ENCODE assay signal across 15 mouse cellular contexts in genomic region chr2:42542507-42543163, GRCm38 (mm10).
A peak's percentile ranks its signal among the peaks of the same experiment; 100 is the strongest.
DNase-seq lines count a peak whose midpoint lies in the region; ATAC-seq and TF ChIP-seq lines count a peak whose summit lies in the region.
"Had no signal": no experiment of that assay in that cellular context is flagged by ENCODE, and none has a peak within 500 bp of the region (broad histone marks: within the 10 kb centered on the region; RNA-seq: fewer than 3 reads in every experiment).

No protein-coding gene starts in this region.

- H3K27ac ChIP-seq in hindbrain, embryonic 10.5 days = no peak overlapping the region
- no peak overlapping the region for H3K27ac ChIP-seq in hindbrain, embryonic 12.5 days
- no peak overlapping the region for H3K27ac ChIP-seq in hindbrain, embryonic 13.5 days
- H3K27ac ChIP-seq in midbrain, postnatal 0 days (ENCODE audit: low read depth, low read length) = no peak overlapping the region
- H3K27ac ChIP-seq: left cerebral cortex, adult 2 months; limb, embryonic 12.5 days had no signal

- no peak for ATAC-seq in hindbrain, embryonic 12.5 days (ENCODE audit: low FRiP score)
- 0 out of 2 replicates have a peak, but pooled peaks have one; percentile 54 for ATAC-seq in hindbrain, embryonic 13.5 days (ENCODE audit: low FRiP score)
- no peak for ATAC-seq in midbrain, postnatal 0 days (ENCODE audit: low FRiP score)
- ATAC-seq: liver, postnatal 0 days had no signal

- no peak overlapping the region for H3K9ac ChIP-seq in hindbrain, embryonic 12.5 days
- H3K9ac ChIP-seq in hindbrain, embryonic 13.5 days = no peak overlapping the region
- no peak overlapping the region for H3K9ac ChIP-seq in midbrain, postnatal 0 days (replicated peaks; ENCODE audit: low read length, poor library complexity, severe bottlenecking)
- H3K9ac ChIP-seq: limb, embryonic 12.5 days; liver, postnatal 0 days had no signal

- 54% methylated on average over 10 of the region's 10 CpGs for WGBS in hindbrain, embryonic 10.5 days
- WGBS in hindbrain, embryonic 12.5 days = 47% methylated on average over 10 of the region's 10 CpGs
- 43% methylated on average over 10 of the region's 10 CpGs for WGBS in hindbrain, embryonic 13.5 days
- 25% methylated on average over 10 of the region's 10 CpGs for WGBS in midbrain, postnatal 0 days

- no peaks in the 10 kb centered on the region for H3K9me3 ChIP-seq in hindbrain, embryonic 10.5 days
- H3K9me3 ChIP-seq in hindbrain, embryonic 12.5 days (replicated peaks) = no peaks in the 10 kb centered on the region
- H3K9me3 ChIP-seq in hindbrain, embryonic 13.5 days = no peaks in the 10 kb centered on the region
- no peaks in the 10 kb centered on the region for H3K9me3 ChIP-seq in midbrain, postnatal 0 days (ENCODE audit: low read length)
- H3K9me3 ChIP-seq: G1E; limb, embryonic 12.5 days had no signal

- H3K4me1 ChIP-seq in hindbrain, embryonic 10.5 days (replicated peaks) = peaks cover 7% of the 10 kb centered on the region; the same call in 1 of the 2 replicates
- H3K4me1 ChIP-seq in hindbrain, embryonic 12.5 days = peaks cover 6% of the 10 kb centered on the region; the same call in 1 of the 2 replicates
- no peaks in the 10 kb centered on the region; the same call in 1 of the 2 replicates for H3K4me1 ChIP-seq in hindbrain, embryonic 13.5 days (replicated peaks)
- 0 out of 2 replicates have a peak, but pooled peaks cover 2% of the 10 kb centered on the region for H3K4me1 ChIP-seq in midbrain, postnatal 0 days (ENCODE audit: insufficient read depth, low read length)
- H3K4me1 ChIP-seq: limb, embryonic 12.5 days had no signal

- DNase-seq in hindbrain, embryonic 10.5 days (ENCODE audit: low spot score) = peak; percentile 4
- DNase-seq in embryo, embryonic 11 days = peak; percentile 8
- peak; percentile 25 for DNase-seq in midbrain, postnatal 0 days (ENCODE audit: low spot score)
- no peak for DNase-seq in gastrocnemius, adult 18-20 months (ENCODE audit: low spot score)
- no peak for DNase-seq in adipocyte (ENCODE audit: low spot score)
- no peak for DNase-seq in adrenal gland, adult (ENCODE audit: inconsistent age in 2 of 2, low spot score in 1 of 2)
- DNase-seq: gastrocnemius, postnatal 10 days; kidney, adult 11 months; liver, postnatal 0 days; thymus, postnatal 4 days had no signal

- H3K4me3 ChIP-seq in hindbrain, embryonic 10.5 days = no peak overlapping the region
- no peak overlapping the region for H3K4me3 ChIP-seq in hindbrain, embryonic 12.5 days
- H3K4me3 ChIP-seq in hindbrain, embryonic 13.5 days = no peak overlapping the region
- no peak overlapping the region for H3K4me3 ChIP-seq in midbrain, postnatal 0 days (ENCODE audit: low read depth, low read length)
- H3K4me3 ChIP-seq: left cerebral cortex, adult 2 months; limb, embryonic 12.5 days had no signal

- TF ChIP-seq CTCF in midbrain, postnatal 0 days (IDR thresholded peaks at IDR 0.05) = no peak

- no peaks in the 10 kb centered on the region for H3K27me3 ChIP-seq in hindbrain, embryonic 10.5 days (ENCODE audit: insufficient read depth, poor library complexity, severe bottlenecking)
- H3K27me3 ChIP-seq in hindbrain, embryonic 12.5 days = no peaks in the 10 kb centered on the region
- no peaks in the 10 kb centered on the region for H3K27me3 ChIP-seq in hindbrain, embryonic 13.5 days
- no peaks in the 10 kb centered on the region for H3K27me3 ChIP-seq in midbrain, postnatal 0 days (ENCODE audit: insufficient read depth, low read length)
- H3K27me3 ChIP-seq: limb, embryonic 12.5 days had no signal

- no peaks in the 10 kb centered on the region for H3K36me3 ChIP-seq in hindbrain, embryonic 10.5 days
- H3K36me3 ChIP-seq in hindbrain, embryonic 12.5 days = no peaks in the 10 kb centered on the region
- H3K36me3 ChIP-seq in hindbrain, embryonic 13.5 days = no peaks in the 10 kb centered on the region
- no peaks in the 10 kb centered on the region for H3K36me3 ChIP-seq in midbrain, postnatal 0 days (ENCODE audit: insufficient read depth, low read length)
- H3K36me3 ChIP-seq: G1E; limb, embryonic 12.5 days had no signal

- no peak overlapping the region for H3K4me2 ChIP-seq in hindbrain, embryonic 12.5 days (replicated peaks)
- no peak overlapping the region for H3K4me2 ChIP-seq in hindbrain, embryonic 13.5 days
- H3K4me2 ChIP-seq in midbrain, postnatal 0 days (ENCODE audit: low read depth, low read length, poor library complexity, severe bottlenecking) = no peak overlapping the region
- H3K4me2 ChIP-seq: limb, embryonic 12.5 days had no signal

Comparison
In these comparisons a context has a peak if more than half of its experiments do, and no peak if none do; other contexts are left out.
1. DNase-seq: peak in hindbrain, embryonic 10.5 days (single experiment), embryo, embryonic 11 days (single experiment) and midbrain, postnatal 0 days (single experiment); none in gastrocnemius, adult 18-20 months (single experiment), adipocyte (single experiment) and adrenal gland, adult (0 of 2).